Mouse (Mus musculus) bone marrow, adult 2 months (tissue): Measurements from ENCODE around the gene 3425401B19Rik. TPM values are rescaled to one million over a fixed set of nuclear protein-coding genes. Genes with fewer than 3 reads are reported as not detected.

Source experiments
- H3K27ac ChIP-seq: fragments of 200-500 bp; 2 replicates; pipeline ENCODE4 v1.5.1; 2012; ENCODE audit warnings: low read depth, mild to moderate bottlenecking, control low read depth, inconsistent platforms, low read length; ENCODE audit not compliant: control insufficient read depth, poor library complexity, insufficient read depth
- H3K4me1 ChIP-seq: fragments of 200-500 bp; 2 replicates; pipeline ENCODE4 v1.6.1; 2011; ENCODE audit warnings: low read length; ENCODE audit not compliant: control insufficient read depth, insufficient read depth
- H3K4me3 ChIP-seq: fragments of 200-500 bp; replicated peaks from 2 replicates; pipeline ENCODE3; 2011; ENCODE audit warnings: mild to moderate bottlenecking, low read depth, low read length, control low read depth; ENCODE audit not compliant: control insufficient read depth
- CTCF ChIP-seq: fragments of 200-500 bp; IDR thresholded peaks from 2 replicates; pipeline ENCODE4 v1.5.1; 2011; ENCODE audit warnings: low read length, control low read depth; ENCODE audit not compliant: control insufficient read depth, insufficient read depth
- POLR2A ChIP-seq: fragments of 200-500 bp; IDR thresholded peaks from 2 replicates; pipeline ENCODE4 v1.6.1; 2011; ENCODE audit warnings: low read depth, mild to moderate bottlenecking, control low read depth, low read length, borderline replicate concordance; ENCODE audit not compliant: control insufficient read depth
- WGBS: fragments of 180-500 bp; shearing (Covaris S2); methylation state at CpG from one replicate; pipeline ENCODE4 v1.1.7; 2018; 5-methylcytosine and 5-hydroxymethylcytosine counted together
- polyA plus RNA-seq: library from polyadenylated mRNA; stranded (reverse); fragments of >200 nt; gene quantifications from 2 replicates; pipeline ENCODE4 v1.2.4, GENCODE M21; 2011; ENCODE audit warnings: low replicate concordance; ENCODE audit not compliant: missing spikeins, insufficient read depth, insufficient read length

3425401B19Rik gene
- polyA plus RNA-seq, 1 experiment, result not detected

DNA sequence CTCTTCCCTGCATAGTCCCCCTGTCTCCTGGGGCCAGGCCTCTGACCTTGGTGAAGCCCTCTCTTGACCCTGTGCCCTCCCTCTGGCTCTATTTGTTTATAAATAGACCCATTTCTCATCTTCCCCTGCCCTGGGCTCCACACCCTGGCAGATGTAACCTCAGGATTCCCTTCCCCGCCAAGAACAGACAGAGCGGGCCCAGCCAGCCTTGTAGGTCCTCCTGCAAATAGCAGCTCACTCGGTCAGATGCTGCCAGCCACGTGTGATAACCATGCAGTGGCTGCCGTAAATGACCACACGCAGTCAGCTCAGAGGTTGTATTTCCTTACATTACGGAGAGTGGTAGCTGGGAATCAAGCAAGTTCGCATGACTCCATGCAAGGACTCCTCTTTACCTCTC is 22.8 kb upstream of the 3425401B19Rik start:
- Histone ChIP-seq H3K4me1 (no peaks in the 10 kb centered on the region), H3K4me3 (no peak overlapping the region), H3K27ac (no peak overlapping the region)
- WGBS, result 71% methylated on average over 8 of the region's 8 CpGs
- no peak for TF ChIP-seq CTCF
- TF ChIP-seq POLR2A, result no peak

GRCm38 (mm10) chr14:32700972-32701371 is 15.9 kb upstream of the 3425401B19Rik start:
- H3K27ac ChIP-seq, result no peak overlapping the region
- no peak for TF ChIP-seq CTCF
- no peak for TF ChIP-seq POLR2A
- 53% methylated on average over 8 of the region's 8 CpGs for WGBS
- no peak overlapping the region for H3K4me3 ChIP-seq
- H3K4me1 ChIP-seq, result no peaks in the 10 kb centered on the region; the same call in 1 of the 2 replicates

GRCm38 (mm10) chr14:32698556-32698955 is 13.5 kb upstream of the 3425401B19Rik start:
- 14% methylated on average over 3 of the region's 3 CpGs for WGBS
- no peak overlapping the region for H3K4me3 ChIP-seq
- TF ChIP-seq POLR2A (no peak), CTCF (no peak)
- no peaks in the 10 kb centered on the region; the same call in 1 of the 2 replicates for H3K4me1 ChIP-seq
- H3K27ac ChIP-seq, result no peak overlapping the region

DNA sequence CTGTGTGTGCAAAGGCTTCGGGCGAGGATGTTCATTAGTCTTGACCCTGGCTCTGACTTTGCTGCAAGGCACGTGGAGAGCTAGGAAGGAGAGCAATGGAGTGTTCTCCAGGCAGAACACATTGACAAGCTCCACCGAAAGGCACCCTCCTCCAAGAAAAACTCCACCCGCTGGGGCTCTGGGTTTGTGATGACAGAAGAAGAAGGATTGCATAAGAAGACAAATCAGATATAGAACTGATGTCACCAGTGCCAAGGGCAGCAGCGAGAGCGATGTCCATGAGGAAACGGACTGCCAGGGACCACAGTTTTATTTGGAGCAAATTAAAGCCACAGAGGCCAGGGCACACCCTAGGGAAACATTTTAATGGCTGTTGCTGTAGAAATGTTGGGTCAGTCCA is 12.7 kb upstream of the 3425401B19Rik start:
- H3K27ac ChIP-seq, result no peak overlapping the region

GRCm38 (mm10) chr14:32696344-32696743 is 11.3 kb upstream of the 3425401B19Rik start:
- WGBS, result 68% methylated on average over 2 of the region's 2 CpGs
- TF ChIP-seq CTCF, result no peak
- TF ChIP-seq POLR2A, result no peak
- no peaks in the 10 kb centered on the region; the same call in 1 of the 2 replicates for H3K4me1 ChIP-seq
- no peak overlapping the region for H3K4me3 ChIP-seq
- no peak overlapping the region for H3K27ac ChIP-seq

More for the DNA sequence above, 12.7 kb upstream of the 3425401B19Rik start:
- no peak overlapping the region for H3K4me3 ChIP-seq
- no peaks in the 10 kb centered on the region; the same call in 1 of the 2 replicates for H3K4me1 ChIP-seq
- WGBS, result 58% methylated on average over 8 of the region's 8 CpGs
- TF ChIP-seq CTCF (no peak), POLR2A (no peak)

DNA sequence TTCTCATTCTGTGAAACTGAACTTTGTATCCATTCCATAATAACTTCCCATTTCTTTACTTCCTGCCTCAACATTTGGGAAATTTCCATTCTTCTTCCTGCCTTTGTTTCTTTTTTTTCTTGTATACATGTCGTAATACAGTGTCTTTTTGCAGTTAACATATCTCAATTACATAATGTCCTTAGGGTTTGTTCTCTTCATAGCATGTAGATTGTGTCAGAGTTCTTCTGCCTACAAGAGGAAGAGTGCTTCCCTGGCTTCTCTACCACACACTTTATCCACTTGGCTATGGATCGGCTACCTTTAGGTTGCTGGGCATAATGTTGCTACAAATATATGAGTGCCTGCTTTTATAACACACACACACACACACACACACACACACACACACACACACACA is 10.8 kb upstream of the 3425401B19Rik start:
- 44% methylated on average over 2 of the region's 2 CpGs for WGBS
- H3K4me1 ChIP-seq, result no peaks in the 10 kb centered on the region; the same call in 1 of the 2 replicates
- no peak for TF ChIP-seq POLR2A
- no peak overlapping the region for H3K4me3 ChIP-seq
- H3K27ac ChIP-seq, result no peak overlapping the region

- Histone ChIP-seq H3K4me3 (no peak overlapping the region), H3K4me1 (no peaks in the 10 kb centered on the region), H3K27ac (no peak overlapping the region)
- TF ChIP-seq CTCF (no peak), POLR2A (no peak)
- WGBS, result 81% methylated on average over 19 of the region's 19 CpGs
Observed at GRCm38 (mm10) chr14:32684735-32685105, 373 bp downstream of the 3425401B19Rik start.

DNA sequence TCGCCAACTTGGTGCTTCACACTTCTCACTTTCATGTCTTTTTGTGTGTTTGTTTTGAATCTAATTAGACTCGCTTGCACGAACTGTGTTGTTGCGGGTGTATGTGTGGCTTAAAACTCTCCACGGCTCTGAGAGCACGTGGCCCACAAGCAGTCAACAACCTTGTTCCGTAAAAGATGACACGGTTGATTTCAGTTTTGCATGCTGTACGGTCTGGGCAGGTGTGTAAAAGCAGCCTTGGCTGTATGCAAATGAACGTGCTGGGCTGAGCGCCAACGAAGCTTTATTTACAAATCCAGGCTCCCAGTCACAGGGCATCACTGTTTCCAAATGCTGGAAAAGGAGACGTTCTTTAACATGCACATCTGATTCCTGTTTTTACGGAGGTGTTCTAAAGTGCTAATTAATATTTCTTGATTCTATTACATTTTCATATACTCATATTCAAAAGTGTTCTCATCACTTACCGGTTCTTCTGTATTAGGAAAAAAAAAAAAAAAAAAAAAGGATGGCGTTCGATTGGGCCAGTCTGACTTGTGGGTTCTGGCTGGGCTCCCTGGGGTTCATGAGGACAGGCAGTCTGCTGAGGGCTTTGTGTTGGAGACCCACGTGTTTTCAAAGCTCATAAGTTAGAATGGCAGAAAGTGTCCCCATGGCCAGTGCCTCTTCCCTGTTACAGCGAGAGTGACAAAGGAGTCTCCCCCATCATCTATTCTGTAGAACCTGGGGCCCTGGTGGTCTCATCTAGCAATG is 935 bp downstream of the 3425401B19Rik start:
- no peak overlapping the region for H3K4me3 ChIP-seq
- no peak for TF ChIP-seq CTCF
- no peak for TF ChIP-seq POLR2A
- H3K4me1 ChIP-seq, result no peaks in the 10 kb centered on the region
- no peak overlapping the region for H3K27ac ChIP-seq
- 66% methylated on average over 19 of the region's 19 CpGs for WGBS

DNA sequence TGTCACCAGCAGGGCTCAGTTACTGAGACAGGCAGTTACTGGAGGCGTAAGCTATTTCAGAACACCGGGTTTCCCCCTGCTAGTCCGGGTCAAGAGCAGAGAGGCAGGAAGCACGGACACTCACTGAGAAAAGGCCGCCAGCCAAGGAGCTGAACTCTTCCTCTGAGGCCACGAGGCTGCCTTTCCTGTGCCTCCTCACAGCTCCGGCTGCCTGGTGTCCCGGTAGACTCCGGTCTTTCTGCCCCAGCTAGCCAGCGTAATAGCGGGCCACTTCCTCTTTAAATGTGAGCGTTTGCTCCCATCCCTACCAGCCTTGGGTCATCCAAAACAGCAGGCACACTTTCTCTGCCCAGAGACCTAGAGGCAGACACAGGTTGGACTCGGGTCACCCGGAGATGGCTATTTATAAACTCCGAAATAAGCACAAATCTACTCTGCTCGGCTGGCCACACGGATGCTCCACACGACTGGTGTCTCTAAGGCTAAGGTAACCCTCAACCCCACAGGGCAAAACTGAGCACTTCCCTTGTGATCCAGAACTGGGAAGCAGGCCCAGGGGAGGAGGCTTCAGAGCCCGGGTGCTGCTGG is 1.7 kb downstream of the 3425401B19Rik start:
- TF ChIP-seq POLR2A, result no peak
- no peak for TF ChIP-seq CTCF
- no peaks in the 10 kb centered on the region for H3K4me1 ChIP-seq
- 23% methylated on average over 19 of the region's 19 CpGs for WGBS
- no peak overlapping the region; the same call in 1 of the 2 replicates for H3K27ac ChIP-seq
- no peak overlapping the region for H3K4me3 ChIP-seq
